Mouse (Mus musculus): ENCODE measurements around the gene Tnip1.

Gene Tnip1

GRCm38 (mm10) chr11:54936035-54936770 is 26.5 kb downstream of the Tnip1 start:
- DNase-seq (ENCODE audit: extremely low spot score, low read depth, low spot score): no peak

- no peak for DNase-seq (ENCODE audit: extremely low spot score, low read depth, low spot score)
Observed at GRCm38 (mm10) chr11:54934198-54934597, 28.5 kb downstream of the Tnip1 start.

DNA sequence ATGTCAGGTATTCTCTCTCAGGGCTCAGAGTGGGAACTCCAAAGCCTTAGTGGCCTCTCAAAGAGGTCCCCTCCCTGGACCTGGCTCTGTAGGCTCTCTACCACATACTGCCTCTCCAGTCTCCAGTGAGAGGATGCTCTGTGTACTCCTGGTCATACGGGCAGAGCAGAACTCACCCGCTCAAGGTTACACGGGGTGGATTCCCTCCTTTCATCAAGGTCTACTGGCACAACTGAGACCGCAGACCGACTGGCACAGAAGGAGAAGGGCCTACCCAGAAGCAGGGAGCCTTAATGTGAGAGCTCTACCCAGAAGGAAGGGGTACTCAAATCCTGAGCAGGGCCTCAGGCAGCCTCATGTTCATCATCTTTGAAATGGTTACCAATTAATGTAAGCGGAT is 30.2 kb downstream of the Tnip1 start:
- DNase-seq (ENCODE audit: extremely low spot score, low read depth, low spot score): no peak

DNA sequence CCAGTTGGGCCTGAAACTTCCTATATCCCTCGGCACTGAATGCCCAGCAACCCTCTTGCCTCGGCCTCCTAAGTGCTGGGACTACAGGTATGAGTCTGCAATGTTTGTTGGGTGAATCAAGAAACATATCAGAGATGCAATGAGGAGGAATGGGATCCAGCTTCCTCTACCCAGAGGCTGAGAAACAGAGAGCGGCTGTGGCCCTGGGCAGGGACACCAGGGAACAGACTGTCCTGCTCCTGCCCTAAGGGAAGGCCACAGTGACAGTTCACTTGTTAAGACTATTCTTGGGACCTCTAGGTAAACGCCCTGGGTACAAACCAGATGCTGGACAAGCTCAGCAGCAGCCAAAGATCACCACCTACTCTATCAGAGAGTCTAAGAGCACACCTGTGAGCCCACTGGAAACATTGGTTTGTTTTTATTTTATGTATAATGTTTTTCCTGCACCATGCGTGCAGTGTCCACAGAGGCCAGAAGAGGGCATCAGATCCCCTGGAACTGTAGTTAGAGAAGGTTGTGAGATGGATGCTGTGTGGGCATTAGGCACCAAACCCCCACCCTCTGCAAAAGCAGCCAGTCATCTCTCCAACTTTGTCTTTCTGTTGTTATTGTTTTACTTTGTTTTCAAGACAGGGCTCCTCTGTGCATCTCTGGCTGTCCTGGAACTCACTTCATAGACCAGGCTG is 31.2 kb downstream of the Tnip1 start:
- no peak for DNase-seq (ENCODE audit: extremely low spot score, low read depth, low spot score)

DNA sequence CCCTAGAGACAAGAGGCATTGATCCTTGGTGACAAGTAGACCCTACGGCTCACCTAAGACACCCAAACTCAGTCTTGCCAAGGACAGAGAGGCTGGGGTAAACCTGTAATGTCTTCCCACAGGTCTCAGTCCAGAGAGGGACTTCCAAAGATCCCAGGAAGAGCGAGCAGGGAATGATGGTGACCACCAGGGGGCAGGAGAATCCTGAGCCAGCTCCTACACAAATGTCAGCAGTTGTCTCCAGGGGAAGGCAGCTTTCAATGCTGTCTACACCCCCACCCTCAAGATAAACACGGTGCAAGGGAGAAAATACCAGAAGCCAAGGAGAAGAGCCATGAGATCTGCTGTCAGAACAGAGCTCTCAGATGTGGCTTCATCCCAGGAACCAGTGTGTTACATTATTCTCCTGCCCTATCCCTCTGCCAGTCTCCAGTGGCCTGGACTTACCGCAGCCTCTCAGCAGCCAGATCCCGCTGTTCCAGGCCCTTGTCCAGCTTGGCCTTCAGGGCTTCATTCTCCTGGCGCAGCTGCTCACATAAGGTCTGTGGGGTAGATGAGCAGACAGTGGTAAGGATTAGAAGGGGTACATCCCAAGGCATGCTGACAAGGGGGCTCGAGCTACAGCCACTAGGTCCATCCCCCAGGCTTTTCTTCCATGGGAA is 32.3 kb downstream of the Tnip1 start:
- no peak for DNase-seq (ENCODE audit: extremely low spot score, low read depth, low spot score)

- DNase-seq (ENCODE audit: extremely low spot score, low read depth, low spot score): no peak
Observed at GRCm38 (mm10) chr11:54929744-54930143, 33.0 kb downstream of the Tnip1 start.

DNA sequence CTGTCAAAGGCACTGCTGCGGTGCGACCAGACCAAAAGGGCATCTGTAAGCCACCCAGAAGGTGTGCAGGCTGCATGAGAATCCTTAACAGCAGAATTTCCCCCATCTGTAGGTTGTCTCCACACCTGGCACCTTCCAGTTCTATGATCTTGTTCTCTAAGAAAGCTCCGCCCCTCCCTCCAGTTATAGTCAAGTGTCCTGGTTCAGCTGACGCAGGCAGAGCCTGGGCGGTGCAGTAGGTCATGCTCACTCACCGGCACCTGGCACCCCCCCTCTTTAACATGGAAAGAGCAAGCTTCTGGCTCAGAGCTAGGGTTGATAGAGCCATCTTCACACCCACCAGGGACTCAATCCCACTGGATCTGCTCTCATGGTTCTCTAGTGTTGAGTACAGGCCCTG is 33.4 kb downstream of the Tnip1 start:
- DNase-seq (ENCODE audit: extremely low spot score, low read depth, low spot score): no peak

- DNase-seq (ENCODE audit: extremely low spot score, low read depth, low spot score): no peak
Observed at GRCm38 (mm10) chr11:54928886-54929285, 33.8 kb downstream of the Tnip1 start.

DNA sequence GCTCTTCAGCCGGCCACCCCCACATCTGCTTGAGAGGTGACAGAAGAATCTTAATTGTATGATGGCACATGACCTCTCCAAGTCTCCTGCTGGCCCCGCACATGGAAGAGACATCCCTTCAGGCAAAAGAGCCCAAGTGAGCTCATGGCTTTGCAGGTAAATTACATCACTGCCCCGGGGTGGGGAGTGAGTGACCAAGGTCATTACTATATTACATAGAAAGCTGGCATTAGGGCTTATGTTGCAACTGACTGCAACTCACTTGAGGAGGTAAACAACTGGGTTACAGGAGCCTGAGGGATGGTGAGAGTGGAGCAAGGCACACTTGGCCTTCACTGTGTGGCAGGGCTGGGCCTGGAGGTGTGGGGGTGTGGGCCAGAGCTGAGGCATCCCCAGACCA is 34.5 kb downstream of the Tnip1 start:
- no peak for DNase-seq (ENCODE audit: extremely low spot score, low read depth, low spot score)

DNA sequence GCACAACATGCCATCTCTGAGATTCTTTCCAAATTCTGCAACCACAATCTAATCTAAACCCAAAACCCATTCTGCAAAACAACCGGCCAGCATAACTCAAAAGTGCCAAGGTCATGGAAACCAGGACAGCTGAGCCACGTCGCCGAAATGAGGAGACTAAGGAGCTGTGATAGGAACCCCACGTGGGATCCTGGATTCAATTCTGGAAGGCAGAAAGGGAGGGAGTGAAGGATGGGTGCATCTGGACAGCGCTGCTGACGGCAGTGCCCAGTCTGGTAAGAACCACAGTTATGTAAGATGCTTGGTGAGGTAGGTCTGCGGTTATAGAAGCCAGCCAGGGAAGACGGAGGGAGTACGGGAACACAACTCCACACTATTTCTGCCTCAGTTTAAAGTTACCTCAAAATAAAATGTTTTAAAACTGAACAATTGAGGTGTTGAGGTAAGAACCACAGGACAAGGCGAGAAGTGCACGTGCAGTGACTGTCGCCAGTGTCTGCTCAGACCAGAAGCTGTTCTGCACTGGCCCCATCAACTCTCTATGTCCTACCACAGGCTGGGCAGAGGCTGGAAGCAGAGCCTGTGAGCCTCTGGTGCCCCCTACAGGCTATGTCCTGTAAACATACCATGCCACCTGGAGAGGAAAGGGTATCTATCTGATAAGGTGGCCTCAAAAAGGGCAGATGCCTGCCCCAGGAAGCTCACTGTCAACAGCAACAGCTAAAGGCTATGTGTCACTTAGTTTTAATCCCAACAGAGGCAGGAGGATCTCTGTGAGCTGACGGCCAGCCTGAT is 35.2 kb downstream of the Tnip1 start:
- no peak for DNase-seq (ENCODE audit: extremely low spot score, low read depth, low spot score)

DNA sequence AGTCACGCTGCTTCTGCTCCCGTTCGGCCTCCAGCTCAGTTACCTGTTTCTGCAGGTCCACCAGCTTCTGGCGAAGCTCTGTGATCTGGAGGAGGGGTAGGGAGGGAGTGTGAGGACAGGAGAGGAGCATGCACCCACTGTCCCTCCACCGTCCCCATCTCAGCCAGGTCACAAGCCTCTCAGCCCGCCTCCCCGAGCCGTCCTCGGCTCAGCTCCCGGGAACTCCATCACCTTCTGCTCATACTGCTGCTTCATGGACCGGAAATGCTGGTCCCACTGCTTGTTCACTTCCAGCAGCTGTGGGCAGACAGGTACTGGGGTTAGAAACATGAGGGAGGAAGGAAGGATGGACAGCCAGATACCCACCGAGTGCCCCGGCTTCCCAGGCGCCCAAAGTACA is 38.6 kb downstream of the Tnip1 start:
- no peak for DNase-seq (ENCODE audit: extremely low spot score, low read depth, low spot score)

- DNase-seq (ENCODE audit: extremely low spot score, low read depth, low spot score): no peak
Observed at GRCm38 (mm10) chr11:54922488-54922887, 40.2 kb downstream of the Tnip1 start.

DNA sequence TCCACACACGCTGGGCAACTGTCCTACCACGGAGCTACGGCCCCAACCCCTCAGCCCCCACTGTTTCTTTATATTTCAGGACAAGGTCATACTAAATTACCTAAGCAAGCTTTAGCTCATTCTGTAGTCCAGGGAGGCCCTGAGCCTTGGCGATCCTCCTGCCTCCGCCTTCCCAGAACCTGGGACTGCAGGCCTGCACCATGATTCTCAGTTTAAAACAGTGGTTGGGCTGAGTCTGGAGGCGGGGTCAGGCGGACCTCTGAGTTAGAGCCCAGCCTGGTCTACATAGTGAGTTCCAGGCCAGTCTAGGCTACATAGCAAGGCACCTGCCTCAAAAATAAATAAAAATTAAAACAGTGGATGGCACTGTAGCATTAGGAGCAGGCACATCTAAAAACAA is 40.9 kb downstream of the Tnip1 start:
- DNase-seq (ENCODE audit: extremely low spot score, low read depth, low spot score): no peak

DNA sequence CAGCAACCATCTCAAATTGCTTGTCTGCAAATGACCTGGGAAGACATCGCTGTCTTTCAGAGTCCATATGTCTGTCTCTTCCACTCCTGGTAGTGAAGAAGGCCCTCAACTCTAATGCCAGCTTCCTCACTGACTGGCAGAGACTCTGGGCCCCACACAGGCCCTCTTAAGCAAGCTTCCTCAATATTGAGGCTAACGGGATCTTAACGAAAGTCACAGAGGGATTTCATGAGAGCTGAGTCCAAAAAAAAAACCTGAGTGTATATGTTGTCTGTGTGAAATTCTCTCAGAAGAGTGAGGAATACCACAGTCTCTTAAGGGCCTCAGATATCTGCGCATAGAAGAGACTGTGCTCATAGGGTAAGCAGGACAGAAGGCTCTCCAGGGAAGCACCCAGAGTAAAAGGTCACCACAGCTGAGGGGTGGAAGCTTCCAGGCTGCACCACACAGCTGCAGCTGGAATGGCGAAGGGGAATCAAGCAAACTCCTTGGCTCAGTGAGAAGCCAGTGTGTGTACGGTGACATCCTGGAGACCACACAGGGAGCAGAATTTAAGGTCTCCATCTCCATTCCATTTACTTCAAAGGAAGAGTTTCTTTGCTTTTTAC is 41.6 kb downstream of the Tnip1 start:
- DNase-seq (ENCODE audit: extremely low spot score, low read depth, low spot score): no peak

- DNase-seq (ENCODE audit: extremely low spot score, low read depth, low spot score): no peak
Observed at GRCm38 (mm10) chr11:54920127-54920972, 42.4 kb downstream of the Tnip1 start.

GRCm38 (mm10) chr11:54918273-54918672 is 44.4 kb downstream of the Tnip1 start:
- no peak for DNase-seq (ENCODE audit: extremely low spot score, low read depth, low spot score)

GRCm38 (mm10) chr11:54917461-54917860 is 45.3 kb downstream of the Tnip1 start:
- DNase-seq (ENCODE audit: extremely low spot score, low read depth, low spot score): no peak

GRCm38 (mm10) chr11:54913841-54914240 is 48.9 kb downstream of the Tnip1 start:
- DNase-seq (ENCODE audit: extremely low spot score, low read depth, low spot score): no peak

GRCm38 (mm10) chr11:54912503-54913316 is 50.0 kb downstream of the Tnip1 start:
- no peak for DNase-seq (ENCODE audit: extremely low spot score, low read depth, low spot score)

Measured in hindlimb bud, embryonic 11.5 days (tissue).